Mouse (Mus musculus) liver, postnatal 0 days (tissue): Measurements from ENCODE around the gene Trp53rkb. TPM values are rescaled to one million over a fixed set of nuclear protein-coding genes. Genes with fewer than 3 reads are reported as not detected.

Experiments used
- ATAC-seq: fragments of 200-750 bp; cut with Nextera tagmentation; 2 replicates; pipeline ENCODE4 v1.8.0; 2017; ENCODE audit warnings: mild to moderate bottlenecking, moderate library complexity
- DNase-seq: peaks from one replicate; pipeline ENCODE4 v3.0.0-alpha.2; 2016
- H3K27ac ChIP-seq: fragments of 300-500 bp; sonication (generic); 2 replicates; pipeline ENCODE4 v1.5.1; 2014; ENCODE audit warnings: antibody characterized with exemption, moderate library complexity, mild to moderate bottlenecking, low read depth
- H3K27me3 ChIP-seq: fragments of 300-500 bp; sonication (generic); 2 replicates; pipeline ENCODE4 v1.6.1; 2014; ENCODE audit warnings: low read length, control low read depth, mixed read lengths; ENCODE audit not compliant: insufficient read depth
- H3K36me3 ChIP-seq: fragments of 300-500 bp; sonication (generic); replicated peaks from 2 replicates; pipeline ENCODE4 v1.6.1; 2014; ENCODE audit warnings: mild to moderate bottlenecking, control low read depth, low read length, moderate library complexity, mixed read lengths; ENCODE audit not compliant: insufficient read depth
- H3K4me1 ChIP-seq: fragments of 300-500 bp; sonication (generic); 2 replicates; pipeline ENCODE4 v1.6.1; 2014; ENCODE audit warnings: antibody characterized with exemption, mild to moderate bottlenecking, control low read depth; ENCODE audit not compliant: insufficient read depth
- H3K4me2 ChIP-seq: fragments of 300-500 bp; sonication (generic); 2 replicates; pipeline ENCODE4 v1.6.1; 2014; ENCODE audit warnings: low read depth, mild to moderate bottlenecking, low read length, moderate library complexity, mixed read lengths
- H3K4me3 ChIP-seq: fragments of 300-500 bp; sonication (generic); 2 replicates; pipeline ENCODE4 v1.5.1; 2014; ENCODE audit warnings: low read depth, low read length
- H3K9ac ChIP-seq: fragments of 300-500 bp; sonication (generic); replicated peaks from 2 replicates; pipeline ENCODE4 v1.6.1; 2014; ENCODE audit warnings: mild to moderate bottlenecking, moderate library complexity
- H3K9me3 ChIP-seq: fragments of 300-500 bp; sonication (generic); 2 replicates; pipeline ENCODE4 v1.6.1; 2016; ENCODE audit warnings: mild to moderate bottlenecking, control low read depth, low read length, mixed read lengths
- CTCF ChIP-seq: sonication (generic); IDR thresholded peaks from 2 replicates; pipeline ENCODE4 v1.5.1; 2016; ENCODE audit warnings: antibody characterized with exemption, low read depth
- EP300 ChIP-seq: IDR thresholded peaks from 2 replicates; pipeline ENCODE4 v1.6.1; 2016; ENCODE audit warnings: antibody characterized with exemption, low read depth, mild to moderate bottlenecking
- WGBS: fragments of 180-500 bp; shearing (Covaris S2); extraction: QIAGEN DNeasy Blood & Tissue Kit; methylation state at CpG from one replicate; pipeline ENCODE4 v1.1.7; 2014; ENCODE audit not compliant: insufficient replicate concordance; 5-methylcytosine and 5-hydroxymethylcytosine counted together
- polyA plus RNA-seq: library from polyadenylated mRNA; unstranded; fragments of >200 nt; fragmentation: Nextera tagmentation; extraction: Ambion mirVana; gene quantifications from 2 replicates; pipeline ENCODE4 v1.2.1, GENCODE M21; 2015

The Trp53rkb gene
- polyA plus RNA-seq, 1 experiment from 2014 or later: 3.0 TPM

- Histone ChIP-seq H3K9me3 (no peaks in the 10 kb centered on the region), H3K27ac (no peak overlapping the region)
- ATAC-seq: no peak
Measured at GRCm38 (mm10) chr2:166774275-166774674, 18.1 kb upstream of the Trp53rkb start.

DNA sequence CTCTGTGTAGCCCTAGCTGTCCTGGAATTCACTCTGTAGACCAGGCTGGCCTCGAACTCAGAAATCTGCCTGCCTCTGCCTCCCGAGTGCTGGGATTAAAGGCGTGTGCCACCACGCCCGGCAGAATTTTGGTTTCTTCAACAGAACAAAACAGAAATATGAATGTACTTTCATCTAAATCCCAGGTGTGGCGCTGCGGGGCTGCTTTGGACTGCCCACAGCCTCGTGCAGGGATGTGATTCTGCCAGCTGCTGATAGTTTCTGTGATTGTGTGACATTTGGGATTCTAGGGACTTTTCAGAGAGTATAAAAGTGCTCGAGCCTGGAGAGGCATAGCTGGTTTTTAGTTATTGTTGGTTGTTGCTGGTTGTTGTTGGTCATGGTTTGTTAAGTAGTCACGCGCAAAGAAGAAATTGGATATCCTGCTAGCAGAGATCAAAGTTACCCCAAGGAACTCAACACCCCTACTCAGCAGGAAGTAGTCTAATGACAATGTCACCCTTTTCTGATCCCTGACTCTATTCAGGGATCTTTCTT lies 16.9 kb upstream of the Trp53rkb start:
- TF ChIP-seq CTCF: no peak
- no peak for TF ChIP-seq EP300
- DNase-seq: no peak
- H3K9ac ChIP-seq: no peak overlapping the region
- no peaks in the 10 kb centered on the region for H3K9me3 ChIP-seq
- H3K27me3 ChIP-seq: no peaks in the 10 kb centered on the region
- 75% methylated on average over 11 of the region's 11 CpGs for WGBS
- H3K4me3 ChIP-seq: no peak overlapping the region
- no peak overlapping the region for H3K27ac ChIP-seq
- no peaks in the 10 kb centered on the region for H3K4me1 ChIP-seq
- no peaks in the 10 kb centered on the region for H3K36me3 ChIP-seq
- H3K4me2 ChIP-seq: no peak overlapping the region
- ATAC-seq: no peak

More at GRCm38 (mm10) chr2:166774275-166774674, 18.1 kb upstream of the Trp53rkb start:
- no peak overlapping the region for H3K4me2 ChIP-seq
- no peak for DNase-seq
- no peaks in the 10 kb centered on the region for H3K27me3 ChIP-seq
- TF ChIP-seq EP300: no peak
- TF ChIP-seq CTCF: no peak
- no peaks in the 10 kb centered on the region for H3K36me3 ChIP-seq
- H3K4me3 ChIP-seq: no peak overlapping the region
- 77% methylated on average over 10 of the region's 10 CpGs for WGBS
- H3K4me1 ChIP-seq: no peaks in the 10 kb centered on the region
- no peak overlapping the region for H3K9ac ChIP-seq

- Histone ChIP-seq H3K4me2 (no peak overlapping the region), H3K9ac (no peak overlapping the region), H3K4me1 (no peaks in the 10 kb centered on the region), H3K36me3 (no peaks in the 10 kb centered on the region), H3K4me3 (no peak overlapping the region), H3K27me3 (no peaks in the 10 kb centered on the region), H3K27ac (no peak overlapping the region), H3K9me3 (no peaks in the 10 kb centered on the region)
- ATAC-seq (0 out of 2 replicates have a peak, but pooled peaks have one; percentile 23), DNase-seq (peak; percentile 65)
- WGBS: 38% methylated on average over 1 of the region's 2 CpGs
- TF ChIP-seq EP300 (no peak), CTCF (peak; percentile 61)
Measured at GRCm38 (mm10) chr2:166776272-166776671, 16.1 kb upstream of the Trp53rkb start.

- 73% methylated on average over 8 of the region's 8 CpGs for WGBS
- no peak overlapping the region for H3K9ac ChIP-seq
- no peak for DNase-seq
- no peak overlapping the region for H3K4me2 ChIP-seq
- no peaks in the 10 kb centered on the region for H3K27me3 ChIP-seq
- no peak overlapping the region for H3K4me3 ChIP-seq
- no peaks in the 10 kb centered on the region for H3K9me3 ChIP-seq
- TF ChIP-seq CTCF (no peak), EP300 (no peak)
- H3K4me1 ChIP-seq: no peaks in the 10 kb centered on the region
- ATAC-seq: no peak
- no peaks in the 10 kb centered on the region for H3K36me3 ChIP-seq
- no peak overlapping the region for H3K27ac ChIP-seq
Measured at GRCm38 (mm10) chr2:166779956-166780355, 12.4 kb upstream of the Trp53rkb start.

DNA sequence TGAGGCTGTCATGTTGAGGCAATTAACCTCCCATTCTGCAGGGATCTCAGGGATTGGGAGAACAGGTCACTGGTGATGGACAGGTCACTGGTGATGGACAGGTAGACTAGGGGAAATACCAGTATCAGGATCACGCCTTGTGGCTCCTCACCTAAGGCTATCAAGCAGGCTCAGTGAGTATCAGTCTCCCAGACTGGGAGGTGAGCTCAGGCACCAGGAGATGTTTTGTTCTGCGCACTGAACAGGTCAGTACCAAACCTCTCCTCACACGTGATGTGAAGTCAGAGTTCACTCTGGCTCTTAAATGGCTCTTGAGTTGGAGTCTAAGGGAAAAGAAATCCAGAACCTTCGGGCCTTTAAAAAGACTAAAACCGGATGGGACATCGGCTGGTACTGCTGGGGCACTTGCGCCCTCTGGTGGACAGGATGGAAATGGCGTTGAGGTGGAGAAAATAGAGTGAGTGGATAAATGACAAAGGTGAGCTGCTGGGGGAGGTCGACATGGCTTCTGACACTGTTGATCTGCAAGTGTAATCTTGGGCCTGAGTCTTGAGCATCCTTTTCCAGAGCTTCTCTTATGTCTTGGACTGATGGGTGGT lies 11.3 kb upstream of the Trp53rkb start:
- Histone ChIP-seq H3K27ac (no peak overlapping the region), H3K9me3 (no peaks in the 10 kb centered on the region), H3K4me2 (no peak overlapping the region), H3K36me3 (no peaks in the 10 kb centered on the region), H3K9ac (no peak overlapping the region), H3K4me1 (peaks cover 4% of the 10 kb centered on the region), H3K4me3 (no peak overlapping the region), H3K27me3 (no peaks in the 10 kb centered on the region)
- ATAC-seq: no peak
- TF ChIP-seq EP300 (no peak), CTCF (peak; percentile 99)
- DNase-seq: peak; percentile 84
- WGBS: 14% methylated on average over 9 of the region's 9 CpGs

DNA sequence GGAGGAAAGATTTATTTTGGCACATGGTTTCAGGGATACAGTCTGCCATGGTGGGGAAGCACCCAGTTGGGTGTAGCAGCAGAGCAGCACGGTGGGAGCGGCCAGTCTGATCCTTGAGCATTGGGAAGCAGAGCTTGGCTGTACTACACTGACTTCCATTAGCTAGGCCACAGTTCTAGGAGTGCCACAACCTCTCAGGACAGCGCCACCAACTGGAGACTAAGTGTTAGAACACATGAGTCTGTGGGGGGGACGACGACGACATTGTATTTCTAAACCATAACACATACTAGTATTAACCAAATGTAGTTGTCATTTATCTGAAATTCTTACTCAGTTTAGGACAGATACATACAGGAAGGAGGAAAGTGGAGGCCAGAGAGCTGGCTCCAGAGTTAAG lies 8.0 kb upstream of the Trp53rkb start:
- no peaks in the 10 kb centered on the region for H3K27me3 ChIP-seq
- H3K36me3 ChIP-seq: no peaks in the 10 kb centered on the region
- TF ChIP-seq CTCF (peak; percentile 52), EP300 (no peak)
- no peak overlapping the region for H3K27ac ChIP-seq
- ATAC-seq (no peak), DNase-seq (no peak)
- peaks cover 8% of the 10 kb centered on the region for H3K4me1 ChIP-seq
- H3K4me2 ChIP-seq: no peak overlapping the region
- H3K9me3 ChIP-seq: no peaks in the 10 kb centered on the region
- no peak overlapping the region for H3K9ac ChIP-seq
- 83% methylated on average over 6 of the region's 6 CpGs for WGBS
- H3K4me3 ChIP-seq: no peak overlapping the region
